Mouse (Mus musculus): Measurements from ENCODE around the gene Tsg101. TPM values are rescaled to one million over a fixed set of nuclear protein-coding genes. Genes with fewer than 3 reads are reported as not detected.
A peak's percentile ranks its signal among the peaks of the same experiment; 100 is the strongest.

The Tsg101 gene
- polyA plus RNA-seq (2015; fragmentation: Nextera tagmentation; extraction: Ambion mirVana): 54.4 and 54.6 TPM in 2 replicates

GRCm38 (mm10) chr7:46919551-46920176 is at the start of gene Tsg101:
Tsg101 (minus strand) TSS chr7:46919969.
- no peaks in the 10 kb centered on the region for H3K9me3 ChIP-seq (replicated peaks; ENCODE audit: control insufficient read depth, low read length)
- peak within 1 kb of the TSS; percentile 95 for H3K4me3 ChIP-seq (ENCODE audit: low read depth, low read length)
- H3K4me1 ChIP-seq (ENCODE audit: control insufficient read depth, low read depth, low read length): peaks cover 15% of the 10 kb centered on the region
- under 1% methylated on average over 75 of the region's 75 CpGs for WGBS (ENCODE audit: insufficient replicate concordance)
- peak within 1 kb of the TSS; percentile 92 for H3K9ac ChIP-seq (ENCODE audit: low read depth, low read length)
- H3K27ac ChIP-seq (ENCODE audit: low read length): peak within 1 kb of the TSS; percentile 92
- ATAC-seq (ENCODE audit: low read depth): peak; percentile 92
- H3K36me3 ChIP-seq (ENCODE audit: control insufficient read depth, insufficient read depth): no peaks in the 10 kb centered on the region
- H3K4me2 ChIP-seq (ENCODE audit: low read depth, low read length): peak within 1 kb of the TSS; percentile 74
- H3K27me3 ChIP-seq (ENCODE audit: control insufficient read depth, insufficient read depth, low read depth, low read length): no peaks in the 10 kb centered on the region

DNA sequence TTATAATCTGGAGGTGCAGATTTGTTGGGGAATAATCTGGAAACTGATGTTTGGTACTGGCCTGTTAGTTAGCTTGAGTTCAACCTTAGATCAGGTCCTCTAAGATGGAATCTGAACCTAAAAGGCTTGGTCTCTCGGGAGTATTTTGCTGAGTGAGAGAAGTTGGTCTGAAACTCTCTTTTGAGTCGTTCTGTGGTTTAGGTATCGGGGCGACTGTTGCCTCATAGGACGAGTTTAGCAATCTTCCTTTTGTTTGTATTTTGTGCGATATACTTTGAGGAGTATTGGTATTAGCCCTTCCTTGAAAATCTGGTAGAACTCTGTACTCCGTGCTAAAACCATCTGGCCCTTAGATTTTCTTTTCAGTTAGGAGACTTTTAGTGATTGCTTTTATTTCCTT is 44.3 kb upstream of the Tsg101 start:
- Histone ChIP-seq H3K27me3 (ENCODE audit: control insufficient read depth, insufficient read depth, low read depth, low read length) (peaks cover 3% of the 10 kb centered on the region; the same call in 1 of the 2 replicates), H3K27ac (ENCODE audit: low read length) (no peak overlapping the region), H3K4me1 (ENCODE audit: control insufficient read depth, low read depth, low read length) (peaks cover 10% of the 10 kb centered on the region), H3K36me3 (ENCODE audit: control insufficient read depth, insufficient read depth) (no peaks in the 10 kb centered on the region), H3K4me3 (ENCODE audit: low read depth, low read length) (no peak overlapping the region), H3K9ac (ENCODE audit: low read depth, low read length) (no peak overlapping the region), H3K4me2 (ENCODE audit: low read depth, low read length) (no peak overlapping the region), H3K9me3 (replicated peaks; ENCODE audit: control insufficient read depth, low read length) (no peaks in the 10 kb centered on the region)
- 51% methylated on average over 7 of the region's 7 CpGs for WGBS (ENCODE audit: insufficient replicate concordance)
- ATAC-seq (ENCODE audit: low read depth): no peak

GRCm38 (mm10) chr7:46962806-46963618 is 43.2 kb upstream of the Tsg101 start:
- H3K4me2 ChIP-seq (ENCODE audit: low read depth, low read length): peak overlapping the region; percentile 29
- no peaks in the 10 kb centered on the region for H3K36me3 ChIP-seq (ENCODE audit: control insufficient read depth, insufficient read depth)
- 1% methylated on average over 9 of the region's 9 CpGs for WGBS (ENCODE audit: insufficient replicate concordance)
- no peak overlapping the region for H3K9ac ChIP-seq (ENCODE audit: low read depth, low read length)
- peaks cover 15% of the 10 kb centered on the region for H3K4me1 ChIP-seq (ENCODE audit: control insufficient read depth, low read depth, low read length)
- ATAC-seq (ENCODE audit: low read depth): no peak
- H3K4me3 ChIP-seq (ENCODE audit: low read depth, low read length): no peak overlapping the region
- H3K27me3 ChIP-seq (ENCODE audit: control insufficient read depth, insufficient read depth, low read depth, low read length): peaks cover 3% of the 10 kb centered on the region; the same call in 1 of the 2 replicates
- no peak overlapping the region for H3K27ac ChIP-seq (ENCODE audit: low read length)
- no peaks in the 10 kb centered on the region for H3K9me3 ChIP-seq (replicated peaks; ENCODE audit: control insufficient read depth, low read length)

GRCm38 (mm10) chr7:46962132-46962531 is 42.4 kb upstream of the Tsg101 start:
- H3K27me3 ChIP-seq (ENCODE audit: control insufficient read depth, insufficient read depth, low read depth, low read length): peaks cover 3% of the 10 kb centered on the region; the same call in 1 of the 2 replicates
- no peak overlapping the region for H3K9ac ChIP-seq (ENCODE audit: low read depth, low read length)
- H3K27ac ChIP-seq (ENCODE audit: low read length): no peak overlapping the region
- H3K4me1 ChIP-seq (ENCODE audit: control insufficient read depth, low read depth, low read length): peaks cover 21% of the 10 kb centered on the region
- H3K9me3 ChIP-seq (replicated peaks; ENCODE audit: control insufficient read depth, low read length): no peaks in the 10 kb centered on the region
- no peak overlapping the region for H3K4me2 ChIP-seq (ENCODE audit: low read depth, low read length)
- no peak for ATAC-seq (ENCODE audit: low read depth)
- H3K36me3 ChIP-seq (ENCODE audit: control insufficient read depth, insufficient read depth): no peaks in the 10 kb centered on the region
- H3K4me3 ChIP-seq (ENCODE audit: low read depth, low read length): no peak overlapping the region

DNA sequence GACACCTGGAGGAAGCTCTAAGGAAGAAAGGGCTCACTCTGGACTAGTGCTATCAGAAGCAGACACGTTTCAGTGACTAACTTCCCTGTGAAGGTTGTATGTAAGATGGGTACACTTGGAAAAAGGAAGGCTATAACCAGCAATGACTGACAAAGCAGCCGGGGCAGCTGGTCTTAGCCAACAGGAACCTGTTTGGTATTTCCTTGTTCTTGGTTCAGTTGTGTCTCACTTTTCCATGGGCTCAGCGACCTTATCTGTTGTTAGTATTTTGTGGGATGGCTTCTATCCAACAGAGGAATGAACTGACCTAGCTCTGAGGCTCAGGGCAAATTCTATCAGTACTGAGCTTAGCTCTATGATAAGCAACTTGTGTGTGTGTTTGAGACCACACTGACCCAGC is 41.2 kb upstream of the Tsg101 start:
- Histone ChIP-seq H3K27ac (ENCODE audit: low read length) (no peak overlapping the region), H3K4me3 (ENCODE audit: low read depth, low read length) (no peak overlapping the region), H3K27me3 (ENCODE audit: control insufficient read depth, insufficient read depth, low read depth, low read length) (peaks cover 3% of the 10 kb centered on the region; the same call in 1 of the 2 replicates), H3K9me3 (replicated peaks; ENCODE audit: control insufficient read depth, low read length) (no peaks in the 10 kb centered on the region), H3K4me1 (ENCODE audit: control insufficient read depth, low read depth, low read length) (peaks cover 24% of the 10 kb centered on the region), H3K9ac (ENCODE audit: low read depth, low read length) (no peak overlapping the region), H3K4me2 (ENCODE audit: low read depth, low read length) (no peak overlapping the region), H3K36me3 (ENCODE audit: control insufficient read depth, insufficient read depth) (no peaks in the 10 kb centered on the region)
- no peak for ATAC-seq (ENCODE audit: low read depth)
- WGBS (ENCODE audit: insufficient replicate concordance): 26% methylated on average over 3 of the region's 3 CpGs

DNA sequence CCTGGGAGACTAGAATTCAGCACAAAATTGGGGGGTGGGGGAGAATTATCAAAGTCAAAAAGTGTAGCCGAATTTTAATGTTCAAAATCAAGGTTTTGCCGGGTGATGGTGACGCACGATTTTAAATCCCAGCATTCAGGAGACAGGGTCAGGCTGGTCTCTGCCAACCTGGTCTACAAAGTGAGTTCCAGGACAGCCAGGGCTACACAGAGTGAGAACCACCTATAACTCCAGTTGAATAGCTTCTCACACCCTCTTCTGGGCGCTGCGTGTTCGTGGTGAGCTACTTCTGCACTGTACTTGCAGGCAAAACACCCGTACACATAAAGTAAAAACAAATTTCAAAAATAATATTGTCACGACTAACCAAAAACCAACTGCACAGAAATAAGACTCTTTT is 39.1 kb upstream of the Tsg101 start:
- peaks cover 24% of the 10 kb centered on the region for H3K4me1 ChIP-seq (ENCODE audit: control insufficient read depth, low read depth, low read length)
- WGBS (ENCODE audit: insufficient replicate concordance): 16% methylated on average over 9 of the region's 9 CpGs
- H3K9ac ChIP-seq (ENCODE audit: low read depth, low read length): peak overlapping the region; percentile 57; the same call in 1 of the 2 replicates
- ATAC-seq (ENCODE audit: low read depth): no peak
- H3K4me2 ChIP-seq (ENCODE audit: low read depth, low read length): peak overlapping the region; percentile 91
- no peak overlapping the region for H3K27ac ChIP-seq (ENCODE audit: low read length)
- peak overlapping the region; percentile 74 for H3K4me3 ChIP-seq (ENCODE audit: low read depth, low read length)
- H3K9me3 ChIP-seq (replicated peaks; ENCODE audit: control insufficient read depth, low read length): no peaks in the 10 kb centered on the region
- peaks cover 3% of the 10 kb centered on the region; the same call in 1 of the 2 replicates for H3K27me3 ChIP-seq (ENCODE audit: control insufficient read depth, insufficient read depth, low read depth, low read length)
- H3K36me3 ChIP-seq (ENCODE audit: control insufficient read depth, insufficient read depth): no peaks in the 10 kb centered on the region; the same call in 1 of the 2 replicates

- Histone ChIP-seq H3K4me1 (ENCODE audit: control insufficient read depth, low read depth, low read length) (peaks cover 17% of the 10 kb centered on the region), H3K9me3 (replicated peaks; ENCODE audit: control insufficient read depth, low read length) (no peaks in the 10 kb centered on the region), H3K4me3 (ENCODE audit: low read depth, low read length) (peak within 1 kb of the TSS; percentile 74), H3K27ac (ENCODE audit: low read length) (peak within 1 kb of the TSS; percentile 75), H3K9ac (ENCODE audit: low read depth, low read length) (peak within 1 kb of the TSS; percentile 88), H3K27me3 (ENCODE audit: control insufficient read depth, insufficient read depth, low read depth, low read length) (peaks cover 3% of the 10 kb centered on the region; the same call in 1 of the 2 replicates), H3K36me3 (ENCODE audit: control insufficient read depth, insufficient read depth) (peaks cover 2% of the 10 kb centered on the region; the same call in 1 of the 2 replicates), H3K4me2 (ENCODE audit: low read depth, low read length) (peak within 1 kb of the TSS; percentile 91)
- under 1% methylated on average over 51 of the region's 51 CpGs for WGBS (ENCODE audit: insufficient replicate concordance)
- peak; percentile 97 for ATAC-seq (ENCODE audit: low read depth)
Observed at GRCm38 (mm10) chr7:46957831-46958691, 38.3 kb upstream of the Tsg101 start, which contains the start of gene Uevld. Uevld (minus strand) TSS chr7:46958527.

DNA sequence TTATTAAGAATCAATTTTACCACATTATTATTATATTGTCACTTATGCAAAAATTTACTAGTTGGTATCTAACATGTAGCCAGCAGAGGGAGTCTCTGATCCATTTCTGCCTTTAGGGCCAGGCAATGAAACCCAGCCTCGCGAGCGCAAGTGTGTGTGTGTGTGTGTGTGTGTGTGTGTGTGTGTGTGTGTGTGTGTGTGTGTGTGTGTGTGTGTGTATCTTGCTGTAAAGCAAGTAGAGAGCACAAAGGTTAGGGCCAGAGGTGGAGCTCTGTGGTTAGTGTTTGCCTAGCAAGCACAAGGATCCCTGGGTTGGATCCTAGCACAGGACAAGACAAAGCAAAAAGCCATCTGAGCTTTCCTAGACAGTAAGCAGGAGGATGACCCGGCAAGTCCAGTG is 16.1 kb upstream of the Tsg101 start:
- H3K27me3 ChIP-seq (ENCODE audit: control insufficient read depth, insufficient read depth, low read depth, low read length): no peaks in the 10 kb centered on the region
- no peak overlapping the region for H3K27ac ChIP-seq (ENCODE audit: low read length)
- H3K9me3 ChIP-seq (replicated peaks; ENCODE audit: control insufficient read depth, low read length): no peaks in the 10 kb centered on the region
- no peaks in the 10 kb centered on the region; the same call in 1 of the 2 replicates for H3K4me1 ChIP-seq (ENCODE audit: control insufficient read depth, low read depth, low read length)
- peaks cover 7% of the 10 kb centered on the region for H3K36me3 ChIP-seq (ENCODE audit: control insufficient read depth, insufficient read depth)
- no peak overlapping the region for H3K9ac ChIP-seq (ENCODE audit: low read depth, low read length)
- ATAC-seq (ENCODE audit: low read depth): peak; percentile 50; the same call in 1 of the 2 replicates
- H3K4me3 ChIP-seq (ENCODE audit: low read depth, low read length): no peak overlapping the region
- no peak overlapping the region for H3K4me2 ChIP-seq (ENCODE audit: low read depth, low read length)
- 30% methylated on average over 4 of the region's 4 CpGs for WGBS (ENCODE audit: insufficient replicate concordance)
